ENCODE assay signal across 8 mouse cellular contexts in the genomic region with DNA sequence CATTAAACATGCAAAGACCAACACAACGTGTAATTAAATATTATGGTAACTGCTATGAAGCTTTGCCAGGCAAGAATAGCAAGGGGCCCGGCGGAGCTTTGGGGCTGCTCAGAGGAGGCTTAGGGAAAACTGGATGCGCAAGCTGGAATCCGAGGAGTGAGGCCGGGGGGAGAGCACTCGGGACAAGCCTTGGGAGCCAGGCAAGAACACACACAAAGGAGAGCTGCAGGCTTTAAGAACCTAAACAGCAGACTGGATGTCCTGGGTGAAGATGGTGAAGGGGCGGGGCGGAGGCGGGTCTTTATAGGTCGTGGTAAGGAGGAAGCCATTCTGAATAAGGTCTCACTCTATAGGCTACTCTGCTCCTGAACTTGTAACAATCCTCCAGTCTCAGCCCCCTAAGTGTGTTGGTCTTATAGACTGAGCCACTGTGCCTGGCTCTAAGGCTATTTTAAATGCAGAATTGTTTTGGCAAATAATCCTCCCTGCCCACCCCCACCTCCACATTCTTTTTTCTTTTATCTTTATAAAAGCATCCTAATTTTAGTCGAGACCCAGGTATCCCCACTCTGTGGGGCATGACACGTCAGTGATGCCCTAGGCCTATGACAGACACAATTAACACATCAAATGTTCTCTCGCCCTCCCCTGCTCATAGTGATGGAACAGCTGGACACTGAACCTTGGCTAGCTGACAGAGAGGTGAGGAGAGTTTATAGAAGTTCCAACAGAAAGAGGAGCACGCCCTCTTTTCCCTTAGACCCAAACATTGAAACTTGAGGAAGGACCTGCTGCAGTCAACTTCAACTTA. TPM values are rescaled to one million over a fixed set of nuclear protein-coding genes. Genes with fewer than 3 reads are reported as not detected.
DNase-seq lines count a peak whose midpoint lies in the region; ATAC-seq lines count a peak whose summit lies in the region.
"Had no signal": no experiment of that assay in that cellular context is flagged by ENCODE, and none has a peak within 500 bp of the region (broad histone marks: within the 10 kb centered on the region; RNA-seq: fewer than 3 reads in every experiment).

No protein-coding gene starts in this region.

- H3K9ac ChIP-seq in forebrain, embryonic 15.5 days (replicated peaks), result 0 out of 2 replicates have a peak overlapping the region, but pooled peaks have one; percentile 26
- H3K9ac ChIP-seq in limb, embryonic 15.5 days, result no peak overlapping the region

- H3K36me3 ChIP-seq in forebrain, embryonic 15.5 days, result no peaks in the 10 kb centered on the region
- no peaks in the 10 kb centered on the region for H3K36me3 ChIP-seq in limb, embryonic 15.5 days

- peak overlapping the region; percentile 24; the same call in 1 of the 2 replicates for H3K27ac ChIP-seq in forebrain, embryonic 15.5 days (replicated peaks)
- H3K27ac ChIP-seq in limb, embryonic 15.5 days, result peak overlapping the region; percentile 84

- H3K4me2 ChIP-seq in forebrain, embryonic 15.5 days (replicated peaks), result no peak overlapping the region
- peak overlapping the region; percentile 29; the same call in 1 of the 2 replicates for H3K4me2 ChIP-seq in limb, embryonic 15.5 days

- H3K9me3 ChIP-seq in forebrain, embryonic 15.5 days, result no peaks in the 10 kb centered on the region
- no peaks in the 10 kb centered on the region for H3K9me3 ChIP-seq in limb, embryonic 15.5 days

- H3K4me1 ChIP-seq in forebrain, embryonic 15.5 days, result peaks cover 33% of the 10 kb centered on the region
- H3K4me1 ChIP-seq in limb, embryonic 15.5 days, result peaks cover 51% of the 10 kb centered on the region

- no peaks in the 10 kb centered on the region for H3K27me3 ChIP-seq in forebrain, embryonic 15.5 days
- H3K27me3 ChIP-seq in limb, embryonic 15.5 days, result no peaks in the 10 kb centered on the region
- H3K27me3 ChIP-seq: Patski had no signal

- no peak for ATAC-seq in forebrain, embryonic 15.5 days (replicated peaks)
- ATAC-seq in limb, embryonic 15.5 days (ENCODE audit: insufficient number of reproducible peaks, low FRiP score, low TSS enrichment, low read depth), result peak; percentile 68
- ATAC-seq in megakaryocyte, adult 5-6 weeks (ENCODE audit: poor library complexity, severe bottlenecking), result no peak
- ATAC-seq: Patski had no signal

- peak; percentile 54 for DNase-seq in testis, postnatal 10 days (ENCODE audit: low spot score)
- DNase-seq in testis, postnatal 14 days (ENCODE audit: low spot score), result no peak
- DNase-seq in cerebellum, postnatal 10 days, result no peak
- no peak for DNase-seq in cerebellum, adult 9-11 months

- WGBS in forebrain, embryonic 15.5 days, result 22% methylated on average over 15 of the region's 15 CpGs
- 35% methylated on average over 15 of the region's 15 CpGs for WGBS in limb, embryonic 15.5 days

- H3K4me3 ChIP-seq in forebrain, embryonic 15.5 days, result no peak overlapping the region
- peak overlapping the region; percentile 2; the same call in 1 of the 2 replicates for H3K4me3 ChIP-seq in limb, embryonic 15.5 days

RNA-seq across cellular contexts. Expression of gene Sipa1l3, which starts 36.9 kb away (rescaled TPM):
- 15.0 and 16.5 TPM in 2 replicates for polyA plus RNA-seq in forebrain, embryonic 15.5 days (2015; fragmentation: Nextera tagmentation; extraction: Ambion mirVana)
- 19.1 and 20.5 TPM in 2 replicates for polyA plus RNA-seq in limb, embryonic 15.5 days (2015; fragmentation: Nextera tagmentation; extraction: Ambion mirVana)
- total RNA-seq in megakaryocyte, adult 5-6 weeks (2015), result 23.3 and 30.2 TPM in 2 replicates
- 6.8 and 11.8 TPM in 2 replicates for total RNA-seq in megakaryocyte, adult 5-6 weeks (2017)
